Mouse (Mus musculus) embryo, embryonic 10 days (tissue): ENCODE measurements around the gene Gm44965.
"Not testable (repeated sequence)": the region's sequence is repeated elsewhere in the genome, so short reads cannot be mapped to it uniquely, and the experiment has no call there.

Source experiments
- DNase-seq: peaks from one replicate; pipeline ENCODE4 v3.0.0-alpha.2; 2015; ENCODE audit warnings: low spot score

Gm44965 gene

DNA sequence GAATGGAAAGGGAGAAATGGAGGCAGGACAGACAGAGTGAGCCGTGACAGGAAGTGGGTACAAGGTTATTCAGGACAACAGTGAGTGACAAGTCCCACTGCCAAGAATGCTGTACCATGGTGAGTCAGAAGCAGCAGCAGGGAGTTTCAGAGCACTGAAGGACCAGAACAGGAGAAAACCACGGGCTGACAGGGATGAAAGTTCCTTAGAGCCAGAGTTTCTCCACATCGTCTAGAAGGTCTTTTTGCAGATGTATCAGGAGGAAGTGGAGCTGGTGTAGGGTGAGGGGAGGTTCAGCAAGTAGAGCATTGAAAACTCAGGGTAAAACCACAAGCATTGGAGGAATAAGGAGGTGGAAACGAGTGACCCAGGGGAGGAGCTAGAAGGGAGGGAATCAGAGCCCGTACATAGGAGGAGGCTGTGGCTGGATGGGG is 14.5 kb upstream of the Gm44965 start:
- no peak for DNase-seq

DNA sequence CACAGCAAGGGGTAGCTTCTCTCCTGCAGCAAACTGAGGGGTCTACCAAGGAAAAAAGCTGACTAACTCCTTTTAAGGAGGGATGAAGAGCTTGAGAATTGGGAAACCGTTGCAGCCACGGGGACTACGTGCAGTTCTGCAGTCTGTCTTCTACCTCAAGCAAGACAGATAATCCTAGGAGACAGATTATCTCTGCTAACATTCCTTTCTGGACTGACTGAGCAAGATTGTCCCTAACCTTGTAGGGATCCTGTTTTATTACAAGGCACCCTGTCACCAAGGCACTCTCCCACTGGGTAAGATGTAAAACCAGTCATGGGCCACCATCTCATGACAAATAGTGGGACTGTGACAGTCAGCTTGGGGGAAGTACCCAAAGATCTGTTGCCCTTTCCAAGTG is 12.5 kb upstream of the Gm44965 start:
- DNase-seq = no peak

DNA sequence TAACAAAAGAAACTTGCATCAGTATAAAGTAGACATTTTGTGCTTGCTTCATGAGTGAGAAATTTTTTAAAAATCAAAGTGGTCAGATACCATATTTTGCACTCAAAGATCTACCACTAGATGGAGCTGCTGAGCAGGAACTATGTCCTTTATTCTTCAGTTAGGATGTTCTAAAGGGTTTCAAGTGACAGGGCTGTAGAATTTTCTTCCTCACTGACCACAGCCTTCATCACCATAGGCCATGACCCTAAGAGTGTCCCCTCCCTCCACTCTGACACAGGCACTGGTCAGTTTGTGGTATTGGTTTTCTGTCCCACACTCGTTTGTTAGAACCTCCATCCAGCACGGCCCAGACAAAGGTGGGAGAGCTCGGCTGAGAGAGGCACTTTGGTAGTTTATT is 11.7 kb upstream of the Gm44965 start:
- peak; percentile 87 for DNase-seq

DNA sequence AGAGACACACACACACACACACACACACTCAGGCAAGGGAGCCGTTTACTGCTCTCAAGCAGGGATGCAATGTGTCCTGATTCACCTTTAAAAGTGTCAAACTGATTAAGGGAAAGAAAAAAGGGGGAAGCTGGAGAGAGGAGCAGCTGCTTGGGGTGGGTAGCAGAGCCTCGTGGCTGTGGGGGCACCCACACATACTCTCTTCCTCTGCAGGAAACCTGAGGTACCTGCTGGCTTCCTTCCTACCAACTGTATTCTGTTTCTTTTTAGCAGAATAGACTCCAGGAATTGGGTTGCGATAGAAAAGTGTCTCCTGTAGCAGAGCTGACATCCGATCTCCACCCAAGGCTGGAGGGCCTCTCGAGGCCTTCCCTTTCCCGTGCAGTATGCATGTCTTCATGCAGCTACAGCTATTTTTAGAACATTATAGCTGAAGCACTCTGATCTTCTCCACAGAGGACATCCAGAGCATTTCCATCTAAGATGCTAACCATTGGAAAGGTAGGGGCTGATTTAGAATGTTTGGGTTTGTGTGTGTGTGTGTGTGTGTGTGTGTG is 4.5 kb upstream of the Gm44965 start, which contains the start of gene Gm45021:
Gene Gm45021, plus strand, starts transcription at position 417 of the 557 bp plus-strand sequence.
- DNase-seq = no peak

DNA sequence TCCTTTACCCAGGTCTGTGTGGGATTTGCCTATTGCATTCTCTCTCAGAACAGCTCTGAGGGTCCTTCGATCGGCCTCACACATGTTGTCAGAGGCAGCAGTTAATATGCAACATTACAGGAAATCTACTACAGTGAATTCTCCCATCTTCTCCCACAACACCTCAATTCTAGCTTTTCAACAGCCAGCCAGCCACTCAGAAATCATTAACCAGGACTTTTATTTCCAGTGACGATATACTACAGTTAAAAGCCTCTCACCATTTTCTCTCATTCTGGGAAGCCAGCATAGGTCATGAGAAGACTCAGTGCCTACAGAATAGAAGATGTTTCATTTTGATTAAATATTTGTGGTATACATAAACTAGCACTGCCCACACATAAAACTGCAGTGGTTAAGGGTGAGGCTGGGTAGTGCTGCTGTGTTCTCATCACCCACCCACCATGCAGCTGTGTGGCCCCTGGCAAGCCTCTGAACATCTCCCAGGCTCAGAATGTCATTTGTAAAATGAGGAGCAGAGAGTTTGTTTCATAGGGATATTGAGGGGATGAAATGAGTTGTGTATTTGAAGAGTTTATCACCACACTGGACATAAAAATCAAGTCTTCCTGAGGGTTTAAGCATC is 2.4 kb upstream of the Gm44965 start:
- no peak for DNase-seq

DNA sequence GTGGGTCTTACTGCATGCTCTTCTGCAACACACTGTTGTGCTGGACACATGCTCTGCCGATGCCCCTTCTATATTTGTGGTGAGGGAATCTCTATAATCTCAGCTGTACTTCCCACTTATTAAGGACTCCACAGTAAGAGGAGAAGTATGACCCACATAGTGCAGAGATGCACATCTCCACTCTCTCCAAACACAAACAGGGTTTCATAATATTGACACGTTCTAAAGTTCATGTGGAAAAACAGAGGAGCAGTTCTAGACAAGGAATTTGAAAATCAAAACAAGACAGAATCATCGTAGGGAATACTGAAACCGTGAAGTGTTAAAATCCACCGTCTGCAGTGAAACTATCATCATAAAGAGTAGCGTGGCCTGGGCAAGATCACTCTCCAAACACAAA is 1.9 kb upstream of the Gm44965 start:
- DNase-seq = no peak

DNA sequence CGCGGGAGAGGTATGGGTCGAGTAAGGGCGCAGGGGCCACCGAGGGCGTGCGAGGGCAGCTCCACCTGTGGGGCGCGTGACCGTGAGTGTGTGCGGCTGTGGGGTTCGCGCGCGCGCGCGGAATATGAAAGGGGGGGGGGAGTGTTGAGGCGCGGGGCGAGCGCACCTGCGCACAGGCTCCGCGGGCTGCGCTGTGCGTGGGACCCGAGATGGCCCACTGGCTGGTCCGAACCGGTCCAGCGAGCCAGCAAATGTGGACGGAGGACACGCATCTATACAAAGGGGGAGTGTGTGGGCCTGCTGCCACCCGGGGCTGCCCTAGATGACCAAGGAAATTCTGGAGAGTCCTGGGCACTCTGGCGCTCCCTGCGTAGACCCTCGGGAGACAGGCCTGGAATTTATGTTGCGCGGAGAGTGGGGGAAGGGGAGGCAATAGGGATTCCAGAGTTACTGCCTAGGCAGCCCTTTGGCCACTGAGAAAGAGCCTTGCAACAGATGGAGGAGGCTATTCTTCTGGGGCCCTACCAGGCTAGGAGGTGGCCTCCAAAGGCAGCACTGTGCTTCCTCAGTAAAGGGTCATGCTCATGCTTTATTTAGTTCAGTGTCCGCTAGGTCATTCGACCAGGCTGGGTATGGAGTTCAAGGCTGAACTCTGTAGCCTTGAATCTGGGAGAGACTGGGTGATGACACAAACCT is 450 bp downstream of the Gm44965 start:
- peak; percentile 75 for DNase-seq

DNA sequence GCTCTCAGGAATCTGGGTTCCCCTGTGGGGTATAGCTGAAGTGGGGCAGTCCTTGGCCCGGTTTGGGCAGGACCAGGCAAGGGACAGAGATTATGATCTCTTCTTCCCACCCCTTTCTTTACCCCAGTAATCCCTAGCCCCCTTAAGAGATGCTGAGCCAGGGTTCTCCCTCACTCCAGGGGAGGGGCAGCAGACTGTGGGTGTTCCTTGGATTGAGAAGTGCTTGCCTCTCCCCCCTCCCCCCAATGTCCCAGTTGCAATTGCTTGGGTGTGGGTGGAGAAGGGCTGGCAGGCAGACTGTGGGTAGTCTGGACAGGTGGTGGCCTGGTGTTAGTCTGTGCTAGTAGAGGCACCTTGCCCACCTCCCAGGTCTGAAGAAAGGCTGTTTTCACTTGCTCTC is 1.5 kb downstream of the Gm44965 start:
- DNase-seq = no peak

DNA sequence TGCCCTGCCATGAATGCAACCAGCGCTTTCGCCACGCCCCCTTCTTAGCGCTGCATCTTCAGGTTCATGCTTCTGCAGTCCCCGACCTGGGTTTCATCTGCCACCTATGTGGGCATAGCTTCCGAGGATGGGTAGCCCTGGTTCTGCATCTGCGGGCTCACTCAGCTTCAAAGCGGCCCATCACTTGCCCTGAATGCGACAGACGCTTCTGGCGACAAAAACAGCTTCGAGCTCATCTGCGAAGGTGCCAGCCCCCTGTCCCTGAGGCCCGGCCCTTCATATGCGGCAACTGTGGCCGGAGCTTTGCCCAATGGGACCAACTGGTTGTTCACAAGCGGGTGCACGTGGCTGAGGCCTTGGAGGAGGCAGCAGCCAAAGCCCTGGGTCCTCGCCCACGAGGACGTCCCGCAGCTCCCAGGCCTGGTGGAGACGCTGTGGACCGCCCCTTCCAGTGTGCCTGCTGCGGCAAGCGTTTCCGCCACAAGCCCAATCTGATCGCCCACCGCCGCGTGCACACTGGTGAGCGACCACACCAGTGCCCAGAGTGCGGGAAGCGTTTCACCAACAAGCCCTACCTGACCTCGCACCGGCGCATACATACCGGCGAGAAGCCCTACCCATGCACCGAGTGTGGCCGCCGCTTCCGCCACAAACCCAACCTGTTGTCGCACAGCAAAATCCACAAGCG is 2.9 kb downstream of the Gm44965 start:
- DNase-seq = no peak

DNA sequence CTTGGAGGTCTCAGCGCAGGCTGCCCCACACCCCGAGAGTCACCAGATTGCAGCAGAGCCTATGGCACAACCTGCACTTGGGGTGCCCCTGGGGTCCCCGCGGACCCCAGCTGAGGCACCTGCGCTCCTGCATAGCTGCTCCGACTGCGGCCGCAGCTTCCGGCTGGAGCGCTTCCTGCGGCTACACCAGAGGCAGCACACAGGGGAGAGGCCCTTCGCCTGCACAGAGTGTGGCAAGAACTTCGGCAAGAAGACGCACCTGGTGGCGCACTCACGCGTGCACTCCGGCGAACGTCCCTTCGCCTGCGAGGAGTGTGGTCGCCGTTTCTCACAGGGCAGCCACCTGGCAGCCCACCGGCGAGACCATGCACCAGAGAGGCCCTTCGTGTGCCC is 3.5 kb downstream of the Gm44965 start:
- no peak for DNase-seq

DNA sequence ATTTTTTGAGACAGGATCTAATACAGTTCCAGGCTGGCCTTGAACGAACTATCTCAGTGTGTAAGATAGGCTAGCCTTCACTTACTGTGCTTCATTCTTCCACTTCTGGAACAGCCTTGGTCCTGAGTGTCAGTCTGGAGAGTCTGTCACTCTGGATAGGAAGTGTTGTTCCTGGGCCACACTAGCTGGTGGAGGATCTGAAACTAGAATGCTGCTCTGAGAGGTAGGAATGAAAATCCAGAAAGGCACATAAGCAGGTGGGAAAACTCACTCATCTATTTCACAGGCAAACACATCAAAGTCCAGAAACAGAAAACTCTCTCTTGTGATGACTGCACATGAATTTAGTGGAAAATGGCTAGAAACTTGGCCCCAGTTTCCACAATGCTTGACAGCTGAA is 6.9 kb downstream of the Gm44965 start:
- DNase-seq = no peak

DNA sequence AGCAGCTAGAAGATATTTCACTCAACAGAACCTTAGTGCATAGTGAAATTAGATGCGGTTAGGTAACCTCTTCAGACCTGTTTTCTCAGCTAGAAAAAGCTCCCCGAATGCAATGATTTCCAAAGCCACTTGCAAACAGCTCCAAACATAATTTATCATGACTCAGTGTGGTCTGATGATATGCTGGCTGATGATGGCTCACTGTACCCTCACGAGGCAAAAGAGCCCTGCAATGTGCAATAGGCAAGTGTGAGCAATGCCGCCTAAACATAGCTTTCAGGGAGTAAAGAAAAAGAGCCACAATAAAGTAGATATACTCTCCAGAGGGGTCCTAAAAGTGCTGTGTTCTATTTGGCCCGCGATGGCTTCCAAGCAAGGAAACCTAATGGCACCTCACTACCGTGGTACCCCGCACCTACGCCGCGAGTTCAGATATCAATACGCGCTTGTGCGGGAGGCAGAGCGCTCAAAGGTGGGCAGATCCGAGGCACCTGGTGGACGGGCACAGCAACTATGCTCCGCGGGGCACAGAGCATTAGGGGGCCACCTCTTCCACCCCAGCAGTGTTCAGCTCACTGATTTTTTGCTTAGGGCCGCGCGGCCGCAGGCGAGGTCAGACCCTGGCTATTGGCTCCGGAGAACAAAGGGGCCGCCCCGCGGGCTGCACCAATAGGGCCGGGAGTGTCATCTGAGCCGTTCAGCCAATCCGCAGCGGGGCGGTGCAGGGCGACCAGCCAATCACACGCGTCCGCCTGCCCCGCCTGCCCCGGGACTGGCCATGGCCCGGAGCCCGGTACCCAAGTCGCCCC is 7.7 kb downstream of the Gm44965 start, which contains the start of gene Zfp775:
Gene Zfp775, plus strand, starts transcription at position 793 of the 809 bp plus-strand sequence.
- peak; percentile 96 for DNase-seq

DNA sequence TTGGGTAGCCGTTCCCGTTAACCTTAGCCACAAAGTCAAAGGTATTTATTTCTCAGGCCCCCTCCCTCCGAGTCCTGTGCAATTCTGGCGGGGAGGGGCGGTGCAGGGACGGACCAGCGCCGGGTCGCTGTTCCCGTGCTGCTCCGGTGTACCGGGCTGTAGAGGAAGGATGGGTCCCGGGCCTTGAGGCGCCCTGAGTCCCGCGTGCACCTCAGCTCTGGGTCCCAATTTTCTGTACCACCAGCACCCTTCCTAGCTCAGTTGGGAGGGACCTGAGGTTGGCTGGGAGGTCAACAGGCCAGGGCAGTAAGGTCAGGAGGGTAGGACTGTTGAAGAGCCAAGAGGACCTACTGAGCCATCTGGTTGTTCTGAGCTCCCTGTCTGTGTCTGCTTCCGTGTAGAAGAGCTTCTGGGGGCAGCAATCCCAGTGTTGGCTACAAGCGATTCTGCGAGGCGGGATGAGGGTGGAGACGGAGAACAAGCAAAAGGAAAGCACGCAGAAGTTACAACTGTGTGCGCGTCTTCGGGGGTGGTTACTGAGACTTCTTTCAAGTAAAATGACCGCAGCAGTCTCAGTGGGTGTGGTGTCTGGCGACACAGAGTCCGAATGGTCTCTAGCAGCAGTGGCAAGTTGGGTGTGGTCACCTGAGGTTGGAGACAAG is 8.5 kb downstream of the Gm44965 start:
- DNase-seq = peak; percentile 62

DNA sequence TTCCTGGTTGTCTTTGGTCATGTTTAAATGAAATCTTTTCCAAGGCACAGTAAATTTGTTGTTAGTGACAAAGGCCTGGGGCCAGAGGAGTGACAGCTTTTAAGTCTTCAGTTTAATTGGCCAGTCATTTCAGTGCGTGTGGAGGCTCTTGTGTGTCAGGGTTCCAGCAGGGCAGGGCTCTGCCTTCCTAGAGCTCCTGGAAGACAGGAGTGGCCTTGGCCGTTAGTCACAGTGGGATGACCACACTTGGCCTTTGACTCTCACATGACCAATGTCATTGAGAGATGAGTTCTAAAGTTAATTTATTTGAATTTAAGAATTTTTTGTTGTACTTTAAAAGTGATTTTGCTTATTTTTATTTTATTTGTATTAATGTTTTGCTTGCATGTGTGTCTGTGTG is 14.4 kb downstream of the Gm44965 start:
- no peak for DNase-seq

DNA sequence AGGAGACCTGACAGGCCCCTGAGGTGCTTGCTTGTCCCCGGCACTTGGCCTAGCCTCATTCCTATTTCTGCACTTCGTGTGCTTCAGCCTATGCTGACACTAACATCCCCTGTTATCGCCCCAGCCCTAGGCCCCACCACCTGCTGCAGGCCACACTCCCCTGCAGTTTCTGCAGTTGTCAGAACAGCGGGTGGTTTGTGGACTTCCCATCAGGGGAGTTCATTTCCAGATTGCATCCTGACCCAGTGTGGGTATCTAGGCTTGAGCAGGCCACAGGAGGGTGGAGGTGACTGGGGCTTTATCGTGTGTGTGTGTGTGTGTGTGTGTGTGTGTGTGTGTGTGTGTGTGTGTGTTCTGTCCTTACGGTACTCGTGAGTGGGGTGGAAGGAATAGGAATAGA is 15.8 kb downstream of the Gm44965 start:
- no peak for DNase-seq

DNA sequence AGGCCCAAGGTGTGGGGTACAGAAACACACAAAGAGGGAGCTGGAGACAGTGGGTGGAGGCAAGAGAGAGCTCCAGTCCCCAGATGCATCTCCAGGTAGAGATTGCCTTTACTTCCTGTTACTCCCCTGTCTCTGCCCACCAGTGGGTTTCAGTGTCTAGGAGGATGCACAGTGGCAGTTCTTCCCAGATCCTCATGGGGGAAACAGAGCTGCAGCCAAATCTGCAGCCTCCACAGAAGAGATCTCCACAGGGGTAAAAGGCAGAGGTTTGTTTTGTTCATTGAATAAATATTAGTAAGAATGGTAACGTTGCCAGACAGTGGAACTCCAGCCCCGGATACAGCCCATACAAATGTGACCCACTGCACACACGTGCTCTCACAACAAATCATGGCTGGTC is 16.9 kb downstream of the Gm44965 start:
- DNase-seq = no peak

DNA sequence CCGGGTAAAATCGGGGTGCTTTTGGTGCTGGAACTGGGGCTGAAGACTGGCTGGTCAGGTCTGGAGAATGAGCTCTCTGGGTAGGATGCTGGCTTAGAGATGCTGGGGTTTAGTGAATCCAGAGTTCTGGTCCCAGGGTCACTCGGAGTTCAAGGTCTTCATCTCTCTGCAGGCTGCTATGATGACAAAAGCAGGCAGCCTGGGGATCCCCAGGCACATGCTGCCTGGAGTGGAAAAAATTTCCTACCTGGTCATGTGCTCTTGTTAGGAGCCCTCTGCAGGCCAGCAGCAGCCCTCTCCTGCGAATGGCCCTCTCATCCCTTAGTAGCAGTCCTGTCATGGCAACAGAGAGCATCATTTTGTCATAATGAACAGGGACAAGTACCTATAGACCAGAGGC is 19.7 kb downstream of the Gm44965 start:
- no peak for DNase-seq

DNA sequence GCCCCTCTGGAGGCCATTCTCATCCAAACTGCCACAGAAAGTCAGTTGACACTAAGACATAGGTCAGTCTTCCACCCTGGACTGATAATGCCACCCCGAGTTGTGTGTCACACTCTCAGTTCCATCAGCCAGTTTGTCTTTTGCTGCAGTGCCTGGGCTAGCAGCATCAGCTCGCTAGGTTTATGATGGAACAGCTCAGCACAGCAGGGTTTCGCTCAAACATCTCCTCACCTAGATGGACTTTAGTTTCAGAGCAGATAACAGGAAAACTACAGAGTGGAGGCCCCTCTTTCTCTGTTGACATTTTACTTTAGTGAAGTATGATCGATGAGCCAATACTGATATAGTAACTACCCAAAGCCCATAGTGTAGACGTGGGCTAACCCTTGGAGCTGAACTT is 21.0 kb downstream of the Gm44965 start:
- no peak for DNase-seq

DNA sequence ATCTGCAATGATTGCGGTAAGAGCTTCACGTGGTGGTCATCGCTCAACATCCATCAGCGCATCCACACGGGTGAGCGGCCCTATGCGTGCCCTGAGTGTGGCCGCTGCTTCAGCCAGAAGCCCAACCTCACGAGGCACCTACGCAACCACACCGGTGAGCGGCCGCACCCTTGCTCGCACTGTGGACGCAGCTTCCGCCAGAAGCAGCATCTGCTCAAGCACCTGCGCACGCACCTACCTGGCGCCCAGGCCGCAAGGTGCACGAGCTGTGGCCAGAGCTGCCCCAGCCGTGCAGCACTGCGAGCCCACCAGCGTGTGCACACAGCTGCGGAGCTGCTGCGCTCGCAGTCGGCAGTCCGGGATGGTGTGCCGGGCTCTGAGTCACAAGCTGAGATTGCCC is 26.3 kb downstream of the Gm44965 start:
- no peak for DNase-seq

DNA sequence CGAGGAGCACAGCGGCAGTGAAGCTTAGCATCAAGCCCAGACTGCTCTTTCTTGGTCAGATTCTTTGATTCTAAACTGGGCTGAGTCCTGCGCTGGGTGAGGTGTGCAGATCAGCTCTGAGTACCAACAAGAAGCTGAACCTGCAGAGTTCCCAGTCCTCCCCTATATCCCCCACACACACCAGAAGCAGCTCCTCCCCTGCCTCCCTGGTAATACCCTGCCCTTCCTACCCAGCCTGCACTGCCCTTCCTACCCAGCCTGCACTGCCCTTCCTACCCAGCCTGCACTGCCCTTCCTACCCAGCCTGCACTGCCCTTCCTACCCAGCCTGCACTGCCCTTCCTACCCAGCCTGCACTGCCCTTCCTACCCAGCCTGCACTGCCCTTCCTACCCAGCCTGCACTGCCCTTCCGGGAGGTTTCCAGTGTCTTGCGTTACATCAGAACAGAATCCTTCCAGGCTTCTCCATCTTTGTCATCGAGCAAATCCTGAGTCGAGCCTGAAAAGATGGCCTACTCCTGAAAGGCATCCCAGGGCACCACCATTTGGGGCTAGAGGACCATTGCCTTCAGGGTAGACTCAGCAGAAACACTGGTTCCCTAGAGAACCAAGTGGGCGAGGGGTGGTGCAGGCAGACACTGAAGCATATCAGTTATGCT is 28.6 kb downstream of the Gm44965 start:
- not testable (repeated sequence) for DNase-seq

DNA sequence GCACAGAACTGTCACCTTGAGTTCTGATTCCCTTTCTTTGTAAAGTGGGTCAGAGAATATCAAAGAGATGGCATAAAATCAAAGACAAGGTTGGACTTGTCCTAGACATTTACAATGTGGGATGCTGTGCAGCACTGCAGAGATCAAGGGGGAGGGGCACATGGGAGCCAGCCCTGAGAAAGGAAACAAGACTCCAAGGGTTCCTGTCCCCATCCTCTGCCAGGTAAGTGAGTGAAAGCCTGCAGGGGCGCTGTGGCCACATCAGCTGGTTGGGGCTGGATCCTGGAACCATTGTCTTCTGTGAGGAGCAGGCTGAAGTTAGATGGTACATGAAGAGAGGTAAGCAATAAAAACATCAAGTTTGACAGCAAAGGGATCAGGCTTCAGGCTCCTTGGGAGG is 29.7 kb downstream of the Gm44965 start:
- no peak for DNase-seq
